Mouse (Mus musculus): ENCODE data around the gene Uck1. TPM values are rescaled to one million over a fixed set of nuclear protein-coding genes. Genes with fewer than 3 reads are reported as not detected.

Gene Uck1
- total and polyA plus RNA-seq, 2 experiments from 2014 or later, result 32.1 to 55.1 TPM

DNA sequence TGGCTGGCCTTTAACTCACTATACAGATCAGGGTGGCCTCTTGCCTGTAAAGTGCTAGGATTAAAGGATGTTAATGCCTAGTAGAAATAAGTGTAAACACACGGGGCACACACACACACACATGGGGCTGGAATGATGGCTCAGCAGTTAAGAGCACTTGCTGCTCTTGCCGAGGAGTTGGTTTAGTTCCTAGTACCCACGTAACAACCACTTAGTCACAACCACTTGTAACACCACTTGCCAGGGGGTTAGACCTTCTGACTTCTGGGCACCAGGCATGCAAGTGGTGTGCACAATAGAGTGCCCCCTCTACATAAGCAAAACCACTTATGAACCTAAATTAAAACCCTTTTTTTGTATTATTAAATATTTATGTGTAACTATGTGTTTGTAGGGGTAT is 24.0 kb upstream of the Uck1 start:
- no peak overlapping the region for H3K4me3 ChIP-seq (ENCODE audit: low read depth, low read length)
- WGBS, result 84% methylated on average over 3 of the region's 3 CpGs
- no peaks in the 10 kb centered on the region for H3K27me3 ChIP-seq (ENCODE audit: control insufficient read depth, insufficient read depth, low read length)
- peaks cover 9% of the 10 kb centered on the region; the same call in 1 of the 2 replicates for H3K4me1 ChIP-seq (ENCODE audit: control insufficient read depth, insufficient read depth)
- DNase-seq (ENCODE audit: low spot score) (no peak), ATAC-seq (ENCODE audit: insufficient read depth, low read depth) (no peak)
- no peak overlapping the region for H3K9ac ChIP-seq (replicated peaks; ENCODE audit: low read depth, low read length)
- H3K27ac ChIP-seq (ENCODE audit: low read depth), result no peak overlapping the region
- H3K9me3 ChIP-seq (replicated peaks; ENCODE audit: control insufficient read depth, low read length), result no peaks in the 10 kb centered on the region
- no peak for TF ChIP-seq EP300 (IDR thresholded peaks at IDR 0.05; ENCODE audit: low read depth)
- TF ChIP-seq CTCF (IDR thresholded peaks at IDR 0.05; ENCODE audit: low read depth), result no peak
- H3K36me3 ChIP-seq (replicated peaks; ENCODE audit: control insufficient read depth, insufficient read depth, low read length), result peaks cover 44% of the 10 kb centered on the region
- H3K4me2 ChIP-seq (ENCODE audit: low read depth, low read length), result no peak overlapping the region

- Histone ChIP-seq H3K36me3 (replicated peaks; ENCODE audit: control insufficient read depth, insufficient read depth, low read length) (peaks cover 56% of the 10 kb centered on the region), H3K27me3 (ENCODE audit: control insufficient read depth, insufficient read depth, low read length) (no peaks in the 10 kb centered on the region), H3K9ac (replicated peaks; ENCODE audit: low read depth, low read length) (no peak overlapping the region), H3K4me1 (ENCODE audit: control insufficient read depth, insufficient read depth) (peaks cover 8% of the 10 kb centered on the region; the same call in 1 of the 2 replicates), H3K9me3 (replicated peaks; ENCODE audit: control insufficient read depth, low read length) (no peaks in the 10 kb centered on the region), H3K4me3 (ENCODE audit: low read depth, low read length) (no peak overlapping the region), H3K4me2 (ENCODE audit: low read depth, low read length) (no peak overlapping the region), H3K27ac (ENCODE audit: low read depth) (peak overlapping the region; percentile 41)
- no peak for TF ChIP-seq EP300 (IDR thresholded peaks at IDR 0.05; ENCODE audit: low read depth)
- TF ChIP-seq CTCF (IDR thresholded peaks at IDR 0.05; ENCODE audit: low read depth), result peak; percentile 68
- DNase-seq (ENCODE audit: low spot score), result peak; percentile 66
- 78% methylated on average over 1 of the region's 1 CpGs for WGBS
- peak; percentile 79 for ATAC-seq (ENCODE audit: insufficient read depth, low read depth)
Measured at GRCm38 (mm10) chr2:32282727-32283126, 22.8 kb upstream of the Uck1 start.

- WGBS, result 68% methylated on average over 2 of the region's 2 CpGs
- H3K36me3 ChIP-seq (replicated peaks; ENCODE audit: control insufficient read depth, insufficient read depth, low read length), result peaks cover 61% of the 10 kb centered on the region
Measured at GRCm38 (mm10) chr2:32282289-32282688, 22.3 kb upstream of the Uck1 start.

GRCm38 (mm10) chr2:32275823-32276222 is 15.9 kb upstream of the Uck1 start:
- no peak overlapping the region for H3K27ac ChIP-seq (ENCODE audit: low read depth)
- H3K4me3 ChIP-seq (ENCODE audit: low read depth, low read length), result no peak overlapping the region
- no peaks in the 10 kb centered on the region for H3K27me3 ChIP-seq (ENCODE audit: control insufficient read depth, insufficient read depth, low read length)
- peaks cover 35% of the 10 kb centered on the region for H3K36me3 ChIP-seq (replicated peaks; ENCODE audit: control insufficient read depth, insufficient read depth, low read length)
- no peaks in the 10 kb centered on the region for H3K9me3 ChIP-seq (replicated peaks; ENCODE audit: control insufficient read depth, low read length)
- H3K4me1 ChIP-seq (ENCODE audit: control insufficient read depth, insufficient read depth), result no peaks in the 10 kb centered on the region
- DNase-seq (ENCODE audit: low spot score), result no peak
- 53% methylated on average over 3 of the region's 3 CpGs for WGBS
- H3K4me2 ChIP-seq (ENCODE audit: low read depth, low read length), result no peak overlapping the region
- TF ChIP-seq EP300 (IDR thresholded peaks at IDR 0.05; ENCODE audit: low read depth) (no peak), CTCF (IDR thresholded peaks at IDR 0.05; ENCODE audit: low read depth) (no peak)
- ATAC-seq (ENCODE audit: insufficient read depth, low read depth), result no peak
- no peak overlapping the region for H3K9ac ChIP-seq (replicated peaks; ENCODE audit: low read depth, low read length)

More at GRCm38 (mm10) chr2:32282289-32282688, 22.3 kb upstream of the Uck1 start:
- ATAC-seq (ENCODE audit: insufficient read depth, low read depth) (no peak), DNase-seq (ENCODE audit: low spot score) (no peak)
- Histone ChIP-seq H3K27ac (ENCODE audit: low read depth) (peak overlapping the region; percentile 41), H3K9ac (replicated peaks; ENCODE audit: low read depth, low read length) (no peak overlapping the region), H3K4me3 (ENCODE audit: low read depth, low read length) (no peak overlapping the region), H3K9me3 (replicated peaks; ENCODE audit: control insufficient read depth, low read length) (no peaks in the 10 kb centered on the region), H3K4me2 (ENCODE audit: low read depth, low read length) (no peak overlapping the region), H3K4me1 (ENCODE audit: control insufficient read depth, insufficient read depth) (peaks cover 8% of the 10 kb centered on the region; the same call in 1 of the 2 replicates), H3K27me3 (ENCODE audit: control insufficient read depth, insufficient read depth, low read length) (no peaks in the 10 kb centered on the region)
- TF ChIP-seq EP300 (IDR thresholded peaks at IDR 0.05; ENCODE audit: low read depth), result no peak
- no peak for TF ChIP-seq CTCF (IDR thresholded peaks at IDR 0.05; ENCODE audit: low read depth)

- Histone ChIP-seq H3K4me2 (ENCODE audit: low read depth, low read length) (no peak overlapping the region; the same call in 1 of the 2 replicates), H3K36me3 (replicated peaks; ENCODE audit: control insufficient read depth, insufficient read depth, low read length) (peaks cover 25% of the 10 kb centered on the region), H3K4me1 (ENCODE audit: control insufficient read depth, insufficient read depth) (peaks cover 7% of the 10 kb centered on the region), H3K4me3 (ENCODE audit: low read depth, low read length) (no peak overlapping the region), H3K9me3 (replicated peaks; ENCODE audit: control insufficient read depth, low read length) (no peaks in the 10 kb centered on the region), H3K27me3 (ENCODE audit: control insufficient read depth, insufficient read depth, low read length) (no peaks in the 10 kb centered on the region), H3K9ac (replicated peaks; ENCODE audit: low read depth, low read length) (no peak overlapping the region), H3K27ac (ENCODE audit: low read depth) (no peak overlapping the region)
- no peak for TF ChIP-seq EP300 (IDR thresholded peaks at IDR 0.05; ENCODE audit: low read depth)
- peak; percentile 23; the same call in 1 of the 2 replicates for TF ChIP-seq CTCF (IDR thresholded peaks at IDR 0.05; ENCODE audit: low read depth)
- WGBS, result 36% methylated on average over 4 of the region's 4 CpGs
- DNase-seq (ENCODE audit: low spot score) (no peak), ATAC-seq (ENCODE audit: insufficient read depth, low read depth) (no peak)
Measured at GRCm38 (mm10) chr2:32260635-32261034, 676 bp upstream of the Uck1 start.
